Mouse (Mus musculus): Measurements from ENCODE around the gene Dapk2. TPM values are rescaled to one million over a fixed set of nuclear protein-coding genes. Genes with fewer than 3 reads are reported as not detected.
A peak's percentile ranks its signal among the peaks of the same experiment; 100 is the strongest.

Dapk2 gene
- polyA plus RNA-seq, 1 experiment from 2014 or later: 16.9 TPM

- Histone ChIP-seq H3K4me3 (ENCODE audit: low read depth, low read length) (no peak overlapping the region), H3K36me3 (ENCODE audit: control insufficient read depth, insufficient read depth) (no peaks in the 10 kb centered on the region), H3K9ac (ENCODE audit: low read depth, low read length) (no peak overlapping the region), H3K27ac (ENCODE audit: low read depth, low read length) (no peak overlapping the region), H3K4me1 (replicated peaks; ENCODE audit: control insufficient read depth, insufficient read depth, low read length) (peaks cover 13% of the 10 kb centered on the region), H3K27me3 (replicated peaks; ENCODE audit: control insufficient read depth, insufficient read depth, low read length) (no peaks in the 10 kb centered on the region), H3K4me2 (replicated peaks; ENCODE audit: low read depth) (no peak overlapping the region), H3K9me3 (ENCODE audit: control insufficient read depth) (no peaks in the 10 kb centered on the region)
- no peak for TF ChIP-seq CTCF (IDR thresholded peaks at IDR 0.05; ENCODE audit: low read depth)
- no peak for ATAC-seq
- WGBS: 30% methylated on average over 1 of the region's 1 CpGs
These were observed 20.0 kb downstream of the Dapk2 start for GRCm38 (mm10) chr9:66177975-66178374.

GRCm38 (mm10) chr9:66179795-66180194, 21.8 kb downstream of the Dapk2 start:
- Histone ChIP-seq H3K36me3 (ENCODE audit: control insufficient read depth, insufficient read depth) (no peaks in the 10 kb centered on the region), H3K4me2 (replicated peaks; ENCODE audit: low read depth) (no peak overlapping the region), H3K4me1 (replicated peaks; ENCODE audit: control insufficient read depth, insufficient read depth, low read length) (peaks cover 13% of the 10 kb centered on the region), H3K27ac (ENCODE audit: low read depth, low read length) (no peak overlapping the region), H3K9ac (ENCODE audit: low read depth, low read length) (no peak overlapping the region), H3K27me3 (replicated peaks; ENCODE audit: control insufficient read depth, insufficient read depth, low read length) (no peaks in the 10 kb centered on the region), H3K9me3 (ENCODE audit: control insufficient read depth) (no peaks in the 10 kb centered on the region), H3K4me3 (ENCODE audit: low read depth, low read length) (no peak overlapping the region)
- no peak for ATAC-seq
- 59% methylated on average over 6 of the region's 6 CpGs for WGBS
- no peak for TF ChIP-seq CTCF (IDR thresholded peaks at IDR 0.05; ENCODE audit: low read depth)

- Histone ChIP-seq H3K9me3 (ENCODE audit: control insufficient read depth) (no peaks in the 10 kb centered on the region), H3K27ac (ENCODE audit: low read depth, low read length) (no peak overlapping the region), H3K9ac (ENCODE audit: low read depth, low read length) (no peak overlapping the region), H3K4me1 (replicated peaks; ENCODE audit: control insufficient read depth, insufficient read depth, low read length) (peaks cover 13% of the 10 kb centered on the region), H3K4me2 (replicated peaks; ENCODE audit: low read depth) (no peak overlapping the region), H3K36me3 (ENCODE audit: control insufficient read depth, insufficient read depth) (no peaks in the 10 kb centered on the region), H3K27me3 (replicated peaks; ENCODE audit: control insufficient read depth, insufficient read depth, low read length) (no peaks in the 10 kb centered on the region), H3K4me3 (ENCODE audit: low read depth, low read length) (no peak overlapping the region)
- ATAC-seq: peak; percentile 77
- 55% methylated on average over 4 of the region's 4 CpGs for WGBS
- no peak for TF ChIP-seq CTCF (IDR thresholded peaks at IDR 0.05; ENCODE audit: low read depth)
These were observed 23.3 kb downstream of the Dapk2 start for GRCm38 (mm10) chr9:66181126-66181825.

- WGBS: 35% methylated on average over 11 of the region's 11 CpGs
- 0 out of 2 replicates have a peak, but pooled peaks have one; percentile 7 for ATAC-seq
- no peaks in the 10 kb centered on the region for H3K9me3 ChIP-seq (ENCODE audit: control insufficient read depth)
- no peaks in the 10 kb centered on the region for H3K27me3 ChIP-seq (replicated peaks; ENCODE audit: control insufficient read depth, insufficient read depth, low read length)
- H3K9ac ChIP-seq (ENCODE audit: low read depth, low read length): no peak overlapping the region
- H3K4me2 ChIP-seq (replicated peaks; ENCODE audit: low read depth): no peak overlapping the region
- peaks cover 13% of the 10 kb centered on the region for H3K4me1 ChIP-seq (replicated peaks; ENCODE audit: control insufficient read depth, insufficient read depth, low read length)
- H3K4me3 ChIP-seq (ENCODE audit: low read depth, low read length): no peak overlapping the region
- H3K27ac ChIP-seq (ENCODE audit: low read depth, low read length): peak overlapping the region; percentile 28; the same call in 1 of the 2 replicates
- no peaks in the 10 kb centered on the region for H3K36me3 ChIP-seq (ENCODE audit: control insufficient read depth, insufficient read depth)
- TF ChIP-seq CTCF (IDR thresholded peaks at IDR 0.05; ENCODE audit: low read depth): no peak
These were observed 24.0 kb downstream of the Dapk2 start for GRCm38 (mm10) chr9:66181826-66182678.

- 50% methylated on average over 3 of the region's 3 CpGs for WGBS
- no peak overlapping the region for H3K4me3 ChIP-seq (ENCODE audit: low read depth, low read length)
- no peaks in the 10 kb centered on the region for H3K9me3 ChIP-seq (ENCODE audit: control insufficient read depth)
- no peak for TF ChIP-seq CTCF (IDR thresholded peaks at IDR 0.05; ENCODE audit: low read depth)
- H3K36me3 ChIP-seq (ENCODE audit: control insufficient read depth, insufficient read depth): no peaks in the 10 kb centered on the region
- ATAC-seq: 0 out of 2 replicates have a peak, but pooled peaks have one; percentile 5
- no peak overlapping the region for H3K27ac ChIP-seq (ENCODE audit: low read depth, low read length)
- no peak overlapping the region for H3K4me2 ChIP-seq (replicated peaks; ENCODE audit: low read depth)
- H3K4me1 ChIP-seq (replicated peaks; ENCODE audit: control insufficient read depth, insufficient read depth, low read length): peaks cover 13% of the 10 kb centered on the region
- no peak overlapping the region for H3K9ac ChIP-seq (ENCODE audit: low read depth, low read length)
- no peaks in the 10 kb centered on the region for H3K27me3 ChIP-seq (replicated peaks; ENCODE audit: control insufficient read depth, insufficient read depth, low read length)
These were observed 24.6 kb downstream of the Dapk2 start for GRCm38 (mm10) chr9:66182679-66182993.

DNA sequence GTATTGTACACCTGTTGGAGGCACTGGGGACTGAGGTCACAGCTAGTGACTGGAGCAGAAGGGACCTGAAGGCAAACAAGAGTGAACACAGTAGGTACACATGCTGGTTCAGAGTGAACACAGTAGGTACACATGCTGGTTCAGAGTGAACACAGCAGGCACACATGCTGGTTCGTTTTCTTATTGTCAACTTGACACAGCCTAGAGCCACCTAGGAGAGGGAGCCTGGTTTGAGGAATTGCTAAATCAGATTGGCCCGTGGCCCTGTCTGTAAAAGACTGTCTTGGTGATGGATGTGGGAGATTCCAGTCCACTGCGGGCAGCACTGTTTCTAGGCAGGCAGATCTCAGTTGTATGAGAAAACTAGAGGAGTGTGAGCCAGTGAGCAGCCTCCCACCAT, 25.0 kb downstream of the Dapk2 start:
- Histone ChIP-seq H3K27me3 (replicated peaks; ENCODE audit: control insufficient read depth, insufficient read depth, low read length) (no peaks in the 10 kb centered on the region), H3K9me3 (ENCODE audit: control insufficient read depth) (no peaks in the 10 kb centered on the region), H3K9ac (ENCODE audit: low read depth, low read length) (no peak overlapping the region), H3K4me2 (replicated peaks; ENCODE audit: low read depth) (no peak overlapping the region), H3K4me1 (replicated peaks; ENCODE audit: control insufficient read depth, insufficient read depth, low read length) (peaks cover 13% of the 10 kb centered on the region), H3K4me3 (ENCODE audit: low read depth, low read length) (no peak overlapping the region), H3K36me3 (ENCODE audit: control insufficient read depth, insufficient read depth) (no peaks in the 10 kb centered on the region), H3K27ac (ENCODE audit: low read depth, low read length) (no peak overlapping the region)
- WGBS: 79% methylated on average over 3 of the region's 3 CpGs
- no peak for TF ChIP-seq CTCF (IDR thresholded peaks at IDR 0.05; ENCODE audit: low read depth)
- no peak for ATAC-seq

Data from intestine, postnatal 0 days (tissue).